Mouse (Mus musculus): ENCODE measurements around the gene Ptrh1. TPM values are rescaled to one million over a fixed set of nuclear protein-coding genes. Genes with fewer than 3 reads are reported as not detected.
A peak's percentile ranks its signal among the peaks of the same experiment; 100 is the strongest.

The Ptrh1 gene
- 5.1 and 5.9 TPM in 2 replicates for total RNA-seq (2021)
- long read RNA-seq, experiment 1, partial matches to known transcripts, result 0 of 3 reads
- long read RNA-seq, experiment 1, other reads (novel, unspliced or antisense), result 0 of 3 reads
- long read RNA-seq, experiment 2, partial matches to known transcripts, result 0 of 4 reads
- long read RNA-seq, experiment 2, other reads (novel, unspliced or antisense), result 0 of 4 reads

DNA sequence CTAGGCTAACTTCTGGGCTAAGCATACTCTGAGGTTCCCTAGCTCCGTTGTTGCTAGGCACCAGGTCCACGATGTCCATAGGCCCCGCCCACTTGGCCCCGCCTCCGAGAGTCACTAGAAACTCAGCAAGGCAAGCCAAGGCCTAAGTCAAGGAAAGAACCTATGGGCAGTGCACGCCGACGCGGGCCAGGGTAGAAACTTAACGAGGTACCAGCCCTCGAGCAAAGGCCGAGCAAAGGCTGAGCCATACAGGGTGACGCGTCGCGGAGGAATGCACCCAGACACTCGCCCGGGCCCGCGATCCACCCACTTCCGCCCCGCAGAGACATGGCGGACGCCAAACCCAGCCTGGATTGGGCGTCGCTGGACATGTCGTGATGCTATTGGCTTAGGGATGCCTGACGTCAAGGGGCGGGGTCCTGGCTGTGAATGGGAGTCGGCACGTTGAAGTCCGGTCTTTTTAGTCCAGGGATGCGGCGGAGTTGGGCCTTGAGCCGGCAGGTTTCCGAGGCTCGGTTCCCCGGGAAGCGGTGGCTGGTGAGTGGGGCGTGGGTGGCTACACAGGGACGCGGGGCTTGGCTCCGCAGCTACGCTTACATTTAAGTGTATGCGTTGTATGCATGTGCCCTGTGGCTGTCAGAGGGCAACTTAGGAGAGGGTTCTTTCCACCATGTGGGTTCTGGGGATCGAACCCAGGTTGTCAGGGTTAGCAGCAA, at the start of gene Ptrh1, which contains the start of gene Ttc16:
Gene Ptrh1 (plus strand): TSS at position 428 of the 716 bp plus-strand sequence.
Gene Ttc16 (minus strand): TSS at position 275 of the 716 bp plus-strand sequence.
- DNase-seq, result peak; percentile 100

DNA sequence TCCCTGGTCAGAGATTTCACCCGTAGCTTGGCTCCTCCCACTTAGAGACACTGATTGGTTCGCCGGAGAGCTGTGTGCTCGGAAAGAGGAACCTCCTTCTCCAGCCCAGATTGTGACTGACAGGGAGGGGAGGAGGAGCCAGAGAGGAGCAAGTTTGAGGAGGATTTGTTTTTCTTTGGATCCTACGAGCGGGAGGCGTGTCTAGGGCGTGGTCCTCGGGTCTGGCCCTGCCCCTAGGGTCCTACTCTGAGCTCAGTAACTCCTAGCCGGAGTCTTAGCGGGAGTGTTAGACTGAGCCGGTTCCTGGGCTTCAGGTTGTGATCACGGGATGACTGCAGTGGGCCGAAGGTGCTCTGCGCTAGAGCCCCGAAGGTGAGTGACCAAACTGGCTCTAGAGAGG, 48.2 kb upstream of the Ptrh1 start:
- DNase-seq, result peak; percentile 95

DNA sequence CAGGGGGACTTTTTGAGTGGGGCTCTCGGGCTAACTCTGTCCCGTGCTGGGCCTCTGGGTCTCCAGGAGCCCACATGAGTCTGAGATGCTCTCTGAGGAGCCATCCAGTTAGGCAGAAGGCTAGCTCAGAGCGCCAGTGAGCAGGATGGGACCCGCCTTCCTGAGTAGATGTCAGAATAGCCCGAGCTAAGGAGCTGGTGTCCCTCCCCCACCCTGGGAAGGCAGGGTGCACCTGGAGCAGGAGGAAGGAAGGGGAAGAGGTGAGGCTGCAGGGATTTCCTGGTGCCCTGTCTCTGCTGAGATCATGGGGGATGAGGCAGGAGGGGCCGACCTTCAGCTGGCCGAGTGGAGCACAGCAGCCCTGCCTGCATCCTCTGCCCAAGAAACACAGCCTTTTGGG, 47.1 kb upstream of the Ptrh1 start:
- DNase-seq, result peak; percentile 74

DNA sequence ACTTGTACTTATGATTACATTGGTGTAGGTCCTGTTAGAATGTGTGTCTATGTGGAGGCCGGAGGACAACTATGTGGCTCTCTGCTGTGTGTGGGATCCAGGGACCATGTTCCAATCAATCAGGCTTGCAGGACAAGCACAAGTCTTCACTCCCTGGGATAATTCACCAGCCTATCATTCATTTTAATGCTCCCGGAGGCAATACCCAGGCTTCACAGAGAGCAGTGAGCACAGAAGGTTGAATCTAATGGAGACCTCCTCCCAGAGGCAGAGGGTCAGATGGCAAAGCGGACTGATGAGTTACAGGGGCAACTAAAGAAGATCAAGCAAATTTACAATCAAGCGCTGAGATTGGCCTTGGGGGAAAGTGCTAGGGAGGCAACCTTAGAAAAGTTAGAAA, 46.0 kb upstream of the Ptrh1 start:
- no peak for DNase-seq

- no peak for DNase-seq
Measured at GRCm38 (mm10) chr2:32730854-32731253, 44.7 kb upstream of the Ptrh1 start.

DNA sequence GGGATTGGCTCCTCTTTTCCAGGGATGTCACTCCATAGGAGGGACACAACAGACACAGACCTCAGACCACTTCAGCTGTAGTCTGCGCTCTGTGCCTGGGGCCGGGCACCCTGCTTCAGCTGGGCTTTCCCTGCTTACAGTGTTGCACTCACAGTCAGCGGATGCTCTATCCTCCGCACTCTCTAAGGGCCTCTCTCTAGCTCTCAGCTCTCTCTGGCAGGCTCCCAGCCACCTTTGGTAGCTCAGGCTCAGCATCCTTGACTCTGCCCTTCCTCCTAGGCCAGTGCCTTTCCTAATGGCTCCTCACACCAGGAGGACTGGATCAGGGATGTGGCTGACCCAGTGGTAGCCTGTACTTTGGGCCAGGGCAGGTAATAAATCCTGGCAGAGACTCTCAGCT, 43.7 kb upstream of the Ptrh1 start:
- no peak for DNase-seq

DNA sequence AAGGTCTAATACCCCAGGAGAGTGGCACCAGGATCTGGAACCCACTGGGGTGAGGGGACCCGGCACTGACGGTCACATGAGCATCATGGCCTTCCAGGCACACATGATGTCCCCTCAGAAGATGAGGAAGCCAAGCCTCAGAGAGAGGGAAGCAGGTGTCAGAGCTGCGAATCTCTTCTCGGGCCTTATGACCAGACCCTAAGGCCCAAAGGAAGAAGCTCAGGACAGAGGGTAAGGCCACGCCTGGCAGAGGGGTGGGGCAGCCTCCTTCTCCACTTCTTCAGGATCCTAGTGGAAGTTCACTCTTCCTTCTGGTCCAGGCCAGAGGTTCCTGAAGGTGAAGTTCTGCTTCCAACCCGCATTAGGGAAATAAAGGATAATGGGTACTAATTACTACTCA, 42.9 kb upstream of the Ptrh1 start:
- DNase-seq, result no peak

DNA sequence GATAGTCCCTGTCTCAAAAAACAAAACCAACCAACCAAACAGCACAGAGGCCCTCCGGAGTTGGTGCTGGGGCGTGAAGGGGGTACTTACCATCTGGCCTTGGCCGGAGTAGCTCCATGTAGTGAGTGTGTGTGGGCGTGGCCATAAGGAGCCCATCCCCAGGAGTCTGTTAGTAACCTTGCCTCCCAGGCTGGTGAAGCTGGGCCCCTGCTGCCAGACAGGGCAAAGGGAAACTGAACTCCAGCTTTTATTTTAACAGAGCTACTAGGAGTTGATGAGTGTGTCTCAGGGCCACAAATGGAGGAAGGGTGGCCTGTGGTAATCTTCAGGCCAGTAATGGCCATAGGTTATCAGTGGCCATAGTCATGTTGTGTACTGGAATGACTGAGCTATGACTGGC, 41.1 kb upstream of the Ptrh1 start:
- DNase-seq, result no peak

- DNase-seq, result peak; percentile 76
Measured at GRCm38 (mm10) chr2:32734933-32735332, 40.7 kb upstream of the Ptrh1 start.

GRCm38 (mm10) chr2:32736306-32736829, 39.2 kb upstream of the Ptrh1 start:
- DNase-seq, result no peak

DNA sequence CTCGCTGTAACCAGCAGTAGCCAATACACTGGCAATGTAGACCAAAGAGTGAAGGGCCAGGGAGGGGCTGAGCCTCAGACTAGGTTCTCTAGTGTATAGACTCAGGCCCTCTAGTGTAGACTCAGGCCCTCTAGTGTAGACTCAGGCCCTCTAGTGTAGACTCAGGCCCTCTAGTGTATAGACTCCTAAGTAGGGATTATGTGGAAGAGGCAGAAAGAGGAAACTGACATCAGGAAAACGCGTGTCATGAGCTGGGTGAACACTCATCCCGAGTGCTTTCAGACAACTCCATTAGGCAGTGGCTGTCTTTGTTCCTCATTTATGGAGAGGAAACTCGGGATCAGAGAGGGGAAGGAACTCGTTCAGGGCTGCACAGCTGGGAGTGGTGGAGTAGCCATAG, 38.6 kb upstream of the Ptrh1 start:
- DNase-seq, result no peak

GRCm38 (mm10) chr2:32739311-32739710, 36.3 kb upstream of the Ptrh1 start:
- peak; percentile 49 for DNase-seq

DNA sequence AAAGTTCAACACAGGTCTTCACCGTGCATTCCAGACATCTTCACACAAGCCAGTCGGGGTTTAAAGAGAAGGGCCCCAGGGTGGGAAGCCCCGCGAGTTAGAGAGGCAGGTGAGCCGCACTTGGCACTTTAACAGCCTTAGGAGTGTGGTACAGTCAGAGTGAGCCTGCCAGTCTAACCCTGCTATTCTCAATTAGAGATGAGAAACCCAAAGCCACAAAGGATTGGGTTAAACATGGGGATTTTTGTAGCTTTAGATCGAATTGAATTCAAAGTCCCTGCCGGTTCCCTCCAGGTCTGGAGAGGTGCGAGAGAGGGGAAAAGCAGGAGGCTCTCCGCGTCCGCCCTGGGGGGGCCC, 34.7 kb upstream of the Ptrh1 start, which contains the start of gene 6330409D20Rik:
Gene 6330409D20Rik (minus strand): TSS at position 101 of the 357 bp plus-strand sequence.
- no peak for DNase-seq

- DNase-seq, result peak; percentile 56
Measured at GRCm38 (mm10) chr2:32741273-32742172, 34.1 kb upstream of the Ptrh1 start.

DNA sequence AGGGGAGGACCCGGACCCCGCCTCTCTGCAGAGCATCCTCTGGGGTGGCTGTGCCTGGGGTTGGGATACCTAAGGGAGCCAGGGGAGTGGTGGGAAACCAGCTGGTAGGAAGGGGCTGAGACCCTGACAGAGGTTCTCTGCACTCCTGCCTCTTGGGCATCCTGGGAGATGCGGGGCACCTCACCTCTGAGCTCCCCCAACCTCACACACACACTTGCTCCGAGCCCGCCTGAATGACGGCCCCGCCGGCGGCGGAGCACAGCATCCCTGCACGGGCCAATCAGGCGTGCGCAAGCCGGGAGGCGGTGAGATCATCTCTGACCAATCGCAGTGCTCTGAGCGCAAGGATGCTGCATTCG, 33.4 kb upstream of the Ptrh1 start:
- peak; percentile 47 for DNase-seq

DNA sequence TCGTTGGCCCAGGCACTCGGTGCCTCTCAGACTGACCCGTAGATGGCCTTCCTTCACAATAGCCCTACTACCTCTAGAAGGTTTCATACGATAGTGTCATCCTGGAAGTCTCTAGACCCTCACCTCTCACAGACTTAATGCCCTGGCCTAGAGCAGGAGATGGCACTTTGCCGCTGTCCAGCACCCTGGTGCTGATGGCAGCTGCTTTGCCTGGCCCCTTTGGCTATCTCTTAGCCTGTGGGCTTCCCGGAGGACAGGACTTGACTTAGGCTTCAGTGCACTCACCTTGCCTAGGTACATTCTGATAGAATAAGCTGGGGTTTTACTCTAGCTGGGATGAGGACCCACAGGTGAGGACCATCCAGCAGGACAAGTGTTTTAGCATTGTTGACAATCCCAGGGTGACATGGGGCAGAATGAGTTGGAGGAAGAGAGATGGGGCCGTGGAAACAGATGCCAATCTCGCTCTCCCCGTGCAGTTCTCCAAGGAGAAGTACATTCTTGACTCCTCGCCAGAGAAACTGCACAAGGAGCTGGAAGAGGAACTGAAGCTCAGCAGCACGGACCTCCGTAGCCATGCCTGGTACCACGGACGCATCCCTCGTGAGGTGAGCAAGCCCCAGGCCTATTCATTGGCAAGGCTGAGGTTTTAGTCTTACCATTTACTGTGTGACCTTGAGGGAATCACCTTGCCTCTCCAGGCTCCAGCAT, 31.2 kb upstream of the Ptrh1 start:
- DNase-seq, result no peak

GRCm38 (mm10) chr2:32749082-32749481, 26.5 kb upstream of the Ptrh1 start:
- DNase-seq, result no peak

DNA sequence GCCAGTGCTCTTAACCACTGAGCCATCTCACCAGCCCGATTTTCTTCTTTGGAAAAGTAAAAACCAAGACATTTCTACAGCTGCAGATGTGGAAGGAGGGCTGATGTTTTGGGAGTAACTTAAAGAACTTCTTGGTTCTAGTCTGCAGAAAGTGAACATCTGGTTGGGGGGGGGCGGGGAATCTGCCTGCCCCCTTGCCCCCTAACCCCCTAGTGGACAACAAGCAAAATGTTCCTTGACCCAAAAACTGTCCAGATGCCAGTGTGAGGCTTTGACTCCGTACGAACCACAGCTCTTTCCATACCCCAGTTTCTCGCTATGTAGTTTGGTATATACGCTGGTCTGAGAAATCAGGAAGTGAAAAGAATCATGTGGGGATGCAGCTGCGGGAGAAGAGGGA, 25.4 kb upstream of the Ptrh1 start:
- DNase-seq, result no peak

DNA sequence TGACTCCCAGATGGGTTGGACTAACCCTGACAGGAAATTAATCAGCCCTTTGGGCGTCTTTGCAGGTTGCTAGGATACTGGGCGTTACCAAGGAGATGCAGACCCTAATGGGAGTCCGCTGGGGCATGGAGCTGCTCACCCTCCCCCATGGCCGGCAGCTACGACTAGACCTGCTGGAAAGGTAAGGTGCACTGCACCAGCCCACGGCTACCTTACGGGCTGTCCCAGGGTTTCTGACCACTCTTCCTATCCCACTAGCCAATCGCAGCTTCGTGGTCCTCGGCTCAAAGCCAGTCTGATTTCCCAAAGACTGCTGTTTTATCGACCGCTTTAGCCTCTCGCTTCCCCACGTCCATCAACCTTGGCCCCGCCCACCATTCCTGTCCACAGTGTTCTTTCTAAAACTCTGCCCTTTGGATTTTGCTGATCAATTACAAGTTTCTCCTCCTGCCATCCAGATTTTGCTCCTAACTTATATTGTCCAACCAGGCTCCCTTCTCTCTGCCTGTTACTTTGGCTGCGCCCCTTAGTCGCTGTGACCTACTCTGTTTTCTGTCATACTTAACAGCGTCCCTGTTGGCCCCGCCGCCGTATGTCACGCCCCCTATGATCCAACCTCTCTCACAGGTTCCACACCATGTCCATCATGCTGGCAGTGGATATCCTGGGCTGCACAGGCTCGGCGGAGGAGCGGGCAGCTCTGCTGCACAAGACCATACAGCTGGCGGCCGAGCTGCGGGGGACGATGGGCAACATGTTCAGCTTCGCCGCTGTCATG, 24.5 kb upstream of the Ptrh1 start:
- DNase-seq, result peak; percentile 88

DNA sequence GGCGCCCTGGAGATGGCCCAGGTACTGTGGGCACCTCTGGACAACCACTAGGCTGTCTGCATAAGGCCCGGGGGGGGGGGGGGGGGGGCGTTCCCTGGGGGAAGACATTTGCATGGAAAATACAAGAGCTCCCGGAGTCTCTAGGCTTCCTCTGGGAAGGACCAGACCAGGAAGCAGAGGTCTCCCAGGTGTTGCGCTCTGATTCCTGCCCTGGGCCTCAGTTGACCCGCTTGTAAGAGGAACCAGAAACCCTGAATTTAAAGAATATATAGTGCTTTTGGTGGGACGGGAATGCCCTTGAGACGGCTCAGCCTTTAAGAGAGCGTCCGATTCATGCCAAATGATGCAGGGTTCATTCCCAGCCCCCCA, 23.9 kb upstream of the Ptrh1 start:
- no peak for DNase-seq

- DNase-seq, result peak; percentile 61
Measured at GRCm38 (mm10) chr2:32752181-32752580, 23.4 kb upstream of the Ptrh1 start.
